Mouse (Mus musculus): Measurements from ENCODE around the gene Vps35l.

The Vps35l gene

DNA sequence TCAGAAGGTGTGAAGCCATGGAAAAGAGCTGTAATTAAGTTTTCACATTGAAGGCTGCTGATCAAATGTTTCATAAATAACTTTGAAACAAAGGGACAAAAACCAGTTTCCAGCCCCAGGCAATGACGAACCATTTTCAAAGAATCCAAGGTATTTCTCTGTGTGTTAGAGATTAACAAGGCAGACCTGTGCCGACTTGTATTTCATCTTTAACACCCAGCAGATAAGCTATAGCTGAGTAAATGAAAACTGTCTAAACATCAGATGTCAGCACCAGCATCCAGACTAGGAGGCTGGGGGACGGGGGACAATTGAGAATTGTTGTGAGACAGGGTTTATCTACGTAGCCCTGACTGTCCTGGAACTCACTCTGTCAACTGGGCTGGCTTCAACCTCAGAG is 143.9 kb downstream of the Vps35l start:
- DNase-seq (ENCODE audit: low read depth): no peak

DNA sequence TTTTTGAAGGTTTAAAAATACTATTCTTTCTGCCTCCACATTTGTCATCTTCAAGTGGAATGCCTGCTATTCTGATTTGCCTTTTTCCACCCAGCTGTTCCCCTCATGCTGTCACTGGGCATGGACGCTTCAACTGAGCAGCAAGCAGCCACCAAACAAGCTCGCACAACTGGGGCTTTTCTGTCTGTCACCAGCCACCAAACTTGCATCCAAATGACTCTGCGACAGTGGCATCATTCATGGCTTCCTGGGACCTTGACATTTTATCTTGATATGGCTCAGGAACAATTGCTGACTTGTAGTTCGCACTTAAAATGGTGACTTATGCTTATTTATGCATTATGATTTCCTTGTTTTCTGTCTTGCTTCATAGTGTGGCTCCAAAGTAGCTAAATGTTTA is 144.9 kb downstream of the Vps35l start:
- no peak for DNase-seq (ENCODE audit: low read depth)

DNA sequence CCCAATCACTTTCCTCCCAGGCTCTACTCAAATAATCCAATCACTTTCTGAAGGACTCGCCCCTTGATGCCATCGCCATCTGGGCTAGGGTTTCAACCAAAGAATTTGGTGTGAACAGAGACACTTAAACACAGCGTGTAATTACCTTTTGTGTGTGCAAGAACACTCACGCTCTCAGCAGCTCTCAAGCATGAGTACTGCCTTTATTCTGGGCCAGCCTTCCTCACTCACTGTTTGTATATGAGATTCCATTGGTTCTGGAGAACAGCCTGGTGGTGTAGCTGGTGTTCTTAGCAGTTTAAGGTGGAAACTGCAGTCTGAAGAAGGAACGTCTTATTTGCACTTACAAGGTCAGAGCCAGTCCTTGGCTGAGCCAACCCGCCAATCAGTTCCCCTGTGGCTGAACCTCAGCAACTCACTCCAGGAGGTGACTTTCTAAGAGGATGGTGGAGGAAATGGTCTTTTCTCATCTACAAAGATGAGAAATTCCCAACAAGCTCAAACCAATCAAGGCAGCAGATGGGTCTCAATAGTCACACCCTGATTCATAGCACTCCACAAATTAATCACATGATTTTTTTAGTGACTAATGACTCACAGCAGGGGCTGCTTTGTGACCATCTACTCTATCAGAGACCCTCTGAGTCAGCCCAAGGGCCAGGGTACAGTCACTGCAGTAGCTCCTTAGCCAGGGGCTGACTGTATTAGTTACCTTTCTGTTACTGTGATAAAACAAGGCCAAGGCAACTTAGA is 147.5 kb downstream of the Vps35l start:
- no peak for DNase-seq (ENCODE audit: low read depth)

DNA sequence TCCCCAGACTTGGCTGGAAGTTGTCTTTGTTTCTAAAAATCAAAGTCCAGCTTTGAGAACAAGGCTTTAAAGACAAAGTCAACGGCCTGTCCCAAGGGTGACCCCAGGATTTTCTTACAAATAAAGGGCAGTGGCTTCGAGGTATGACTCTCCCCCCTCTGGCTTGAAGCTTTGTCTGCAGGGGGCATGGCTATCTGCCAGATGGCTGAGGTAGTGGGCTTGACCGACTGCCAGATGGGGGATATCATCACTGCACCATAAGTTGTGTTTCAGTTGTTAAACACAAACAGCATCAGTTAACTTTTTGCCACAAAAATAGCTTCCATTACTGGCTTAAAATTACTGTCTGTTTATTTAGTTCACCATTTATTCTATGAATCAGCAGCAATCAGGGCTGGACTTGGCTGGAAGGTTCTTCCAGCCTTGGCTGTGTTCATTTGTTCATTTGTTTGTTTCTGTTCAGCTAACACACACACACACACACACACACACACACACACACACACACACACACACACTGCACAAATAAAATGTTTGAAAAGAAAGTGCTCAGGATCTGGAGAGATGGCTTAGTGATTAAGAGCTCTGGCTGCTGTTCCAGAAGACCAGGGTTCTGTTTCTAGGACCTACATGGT is 149.1 kb downstream of the Vps35l start:
- no peak for DNase-seq (ENCODE audit: low read depth)

Data from 416B (cell line).